Mouse (Mus musculus) olfactory bulb, adult 2 months (tissue): Measurements from ENCODE around the gene Ttc28.
"Not testable (repeated sequence)": the region's sequence is repeated elsewhere in the genome, so short reads cannot be mapped to it uniquely, and the experiment has no call there.

Experiments used
- CTCF ChIP-seq: fragments of 200-500 bp; IDR thresholded peaks from 2 replicates; pipeline ENCODE4 v1.5.1; 2012; ENCODE audit warnings: low read depth, mild to moderate bottlenecking, low read length, moderate library complexity; ENCODE audit not compliant: insufficient read depth
- POLR2A ChIP-seq: fragments of 200-500 bp; IDR thresholded peaks from 2 replicates; pipeline ENCODE4 v1.6.1; 2012; ENCODE audit warnings: mild to moderate bottlenecking, low read depth, low read length, moderate library complexity; ENCODE audit not compliant: insufficient read depth

GRCm38 (mm10) chr5:111261162-111261561 is 381.6 kb downstream of the Ttc28 start:
- TF ChIP-seq CTCF, POLR2A: not testable (repeated sequence)
